Mouse (Mus musculus) layer of hippocampus, adult 8-10 months (tissue): ENCODE data around the gene Snx27. TPM values are rescaled to one million over a fixed set of nuclear protein-coding genes. Genes with fewer than 3 reads are reported as not detected.

ENCODE experiments used
- DNase-seq, 2 experiments: peaks; one replicate each; pipeline ENCODE4 v3.0.0; 2022; ENCODE audit warnings: low spot score in 2 of 2
- total RNA-seq, 4 experiments: library from RNA; stranded (reverse); gene quantifications; 2 replicates each; pipeline ENCODE4 v1.2.4; 2022

The Snx27 gene
- total RNA-seq = 100 to 1,000 TPM in 2 of 4 experiments, 10 to 100 TPM in 2; 93.8 to 123 (median 108) TPM

DNA sequence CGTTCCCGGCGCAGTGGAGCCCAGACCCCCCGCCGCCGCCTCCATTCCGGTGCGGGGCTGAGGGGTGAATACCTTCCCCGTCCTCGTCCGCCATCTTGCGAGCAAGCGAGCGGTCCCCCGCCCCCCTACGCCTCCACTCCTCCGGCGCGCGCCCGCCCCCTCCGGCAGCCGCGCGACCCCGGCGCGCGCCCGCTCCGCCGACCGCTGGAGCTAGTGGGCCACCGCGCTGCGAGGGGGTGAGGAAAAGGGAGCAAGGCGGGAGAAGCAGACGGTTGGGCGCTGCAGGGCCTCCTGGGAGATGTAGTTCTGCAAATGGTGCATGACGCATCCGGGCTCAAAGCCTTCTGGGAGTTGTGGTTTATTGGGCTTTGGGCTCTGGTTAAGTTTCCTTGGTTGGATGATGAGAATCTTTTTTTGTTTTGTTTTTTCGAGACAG lies at the start of gene Snx27:
Snx27 (minus strand) TSS at position 261 of the 436 bp plus-strand sequence.
- DNase-seq = peak; percentile 89 to 92

GRCm38 (mm10) chr3:94629876-94630275 lies 47.4 kb upstream of the Snx27 start:
- no peak for DNase-seq

- DNase-seq = no peak
Measured at GRCm38 (mm10) chr3:94628712-94629111, 46.2 kb upstream of the Snx27 start.

- DNase-seq = no peak
Measured at GRCm38 (mm10) chr3:94624281-94624680, 41.8 kb upstream of the Snx27 start.

- no peak for DNase-seq
Measured at GRCm38 (mm10) chr3:94622550-94622949, 40.0 kb upstream of the Snx27 start.

DNA sequence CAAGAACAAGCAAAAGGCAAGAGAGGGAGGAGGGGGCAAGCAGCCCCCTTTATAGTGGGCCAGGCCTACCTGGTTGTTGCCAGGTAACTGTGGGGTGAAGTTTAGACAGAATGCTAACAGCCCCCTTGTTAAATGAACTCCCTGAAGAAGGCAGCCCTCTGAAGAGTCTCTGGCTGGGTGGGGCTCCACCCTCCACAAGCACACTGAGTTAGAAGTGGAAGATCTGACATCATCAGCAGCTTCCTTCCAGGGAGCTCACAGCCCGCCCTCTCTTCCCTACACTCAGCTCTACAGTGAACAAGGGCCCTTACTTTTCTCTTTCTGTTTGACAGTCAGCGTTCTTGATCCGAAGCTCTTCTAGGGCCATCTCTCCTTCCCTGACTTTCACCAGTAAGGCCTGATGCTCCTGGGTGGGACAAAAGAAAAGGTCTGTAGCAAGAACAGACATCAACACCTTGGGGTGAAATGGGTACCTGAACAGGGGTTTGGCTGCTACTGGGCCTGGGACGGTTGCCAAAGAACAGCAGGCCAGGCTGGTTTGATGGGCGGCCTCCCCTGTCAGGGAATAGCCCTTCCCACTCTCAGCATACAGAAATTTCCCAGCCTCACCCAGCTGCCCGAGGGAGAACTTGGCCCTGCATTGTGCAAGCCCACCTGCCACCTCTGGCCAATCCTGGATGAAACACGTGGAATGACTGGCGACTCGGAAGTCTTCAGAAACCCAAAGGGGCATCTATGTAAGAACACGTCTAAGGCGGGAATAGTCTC lies 39.4 kb upstream of the Snx27 start:
- no peak for DNase-seq

- peak in 1 of 2 experiments; percentile 26 for DNase-seq
Measured at GRCm38 (mm10) chr3:94616717-94617116, 34.2 kb upstream of the Snx27 start.

DNA sequence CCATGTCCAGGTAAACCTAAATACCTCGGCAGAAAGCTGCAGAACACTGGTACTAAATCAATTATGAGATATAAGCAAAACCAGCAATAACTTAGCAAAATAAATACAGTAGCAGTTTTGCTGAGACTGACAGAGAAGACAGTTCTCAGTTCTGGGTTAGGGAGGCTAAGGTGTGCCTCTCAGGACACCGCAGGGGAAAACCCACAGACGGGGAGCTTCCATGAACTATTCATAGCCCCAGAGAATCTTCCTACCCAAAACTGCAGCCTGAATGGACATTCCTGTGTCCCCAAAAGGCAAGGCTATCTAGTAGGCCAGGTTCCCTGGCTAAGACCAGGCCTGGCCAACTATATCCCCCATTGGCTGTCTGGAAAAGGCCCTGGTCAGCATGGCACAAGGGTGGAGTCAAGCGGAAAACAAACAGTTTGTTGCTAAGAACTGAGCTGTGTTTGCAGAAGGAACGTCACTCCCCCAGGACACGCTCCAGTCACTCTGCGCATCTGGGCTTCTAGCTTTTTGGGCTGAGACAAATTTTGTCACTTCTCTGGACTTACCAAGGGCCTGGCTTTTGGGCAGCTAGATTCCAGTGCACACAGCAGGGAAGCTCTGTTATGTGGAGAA lies 30.9 kb upstream of the Snx27 start:
- DNase-seq = no peak

- no peak for DNase-seq
Measured at GRCm38 (mm10) chr3:94612274-94612673, 29.8 kb upstream of the Snx27 start.

DNA sequence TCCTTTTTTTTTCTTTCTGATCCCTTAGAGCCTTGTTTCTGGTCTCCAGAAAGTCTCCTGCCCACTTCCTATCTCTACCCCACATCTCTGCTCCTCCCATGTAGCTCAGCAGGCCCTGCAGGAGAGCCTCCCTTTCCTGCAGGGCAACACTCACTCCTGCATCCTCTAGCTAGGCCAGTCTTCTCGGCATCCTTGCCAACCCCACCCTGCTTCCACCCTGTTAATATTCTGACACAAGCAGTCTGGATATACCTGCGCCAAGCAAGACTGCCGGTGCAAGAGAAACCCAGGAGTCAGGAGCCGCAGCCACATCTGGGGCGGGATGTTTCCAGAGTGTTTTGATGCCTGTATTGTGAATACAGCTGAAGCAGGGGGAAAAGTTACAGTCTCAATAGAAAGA lies 29.3 kb upstream of the Snx27 start:
- no peak for DNase-seq

DNA sequence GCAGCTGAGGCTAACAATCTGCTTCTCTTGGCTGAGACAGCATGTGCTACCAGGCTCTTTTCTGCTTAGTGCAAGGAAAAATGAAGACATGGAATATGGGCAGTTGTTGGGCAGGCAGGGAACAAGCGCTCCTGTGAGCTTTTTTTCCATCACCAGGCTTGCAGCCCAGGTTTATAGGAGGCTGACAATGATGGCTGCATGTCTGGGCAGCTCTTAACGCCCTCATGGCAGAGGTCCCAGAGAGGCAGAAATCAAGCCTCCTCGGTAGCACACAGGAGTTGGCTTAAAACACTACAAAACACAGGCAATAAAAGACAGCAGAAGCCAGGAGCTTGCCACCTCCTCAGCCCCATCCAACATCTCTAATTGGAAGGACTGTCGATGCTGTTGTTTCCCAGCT lies 28.8 kb upstream of the Snx27 start:
- peak; percentile 20 to 21 for DNase-seq

DNA sequence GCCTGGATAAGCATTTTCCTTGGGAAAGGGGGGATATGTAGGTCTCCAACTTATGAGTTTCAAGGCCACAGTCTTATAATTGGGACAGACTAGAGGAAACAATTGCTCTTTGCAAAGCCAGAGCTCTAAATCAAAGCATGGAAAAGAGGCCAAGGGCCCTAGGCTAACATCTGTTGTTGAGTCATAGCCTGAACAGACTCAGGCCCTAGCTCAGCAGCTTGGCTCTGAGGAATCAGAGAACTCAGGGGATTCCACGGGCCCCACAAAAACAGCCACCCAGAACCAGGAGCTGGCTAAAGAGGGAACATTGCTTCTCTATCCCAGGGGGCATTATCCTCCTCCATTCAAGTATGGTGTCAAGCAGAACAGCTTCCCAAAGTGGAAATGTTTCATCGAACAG lies 28.1 kb upstream of the Snx27 start:
- no peak for DNase-seq

- DNase-seq = no peak
Measured at GRCm38 (mm10) chr3:94609621-94610020, 27.1 kb upstream of the Snx27 start.

- DNase-seq = peak in 1 of 2 experiments; percentile 37
Measured at GRCm38 (mm10) chr3:94601959-94602358, 19.4 kb upstream of the Snx27 start.

DNA sequence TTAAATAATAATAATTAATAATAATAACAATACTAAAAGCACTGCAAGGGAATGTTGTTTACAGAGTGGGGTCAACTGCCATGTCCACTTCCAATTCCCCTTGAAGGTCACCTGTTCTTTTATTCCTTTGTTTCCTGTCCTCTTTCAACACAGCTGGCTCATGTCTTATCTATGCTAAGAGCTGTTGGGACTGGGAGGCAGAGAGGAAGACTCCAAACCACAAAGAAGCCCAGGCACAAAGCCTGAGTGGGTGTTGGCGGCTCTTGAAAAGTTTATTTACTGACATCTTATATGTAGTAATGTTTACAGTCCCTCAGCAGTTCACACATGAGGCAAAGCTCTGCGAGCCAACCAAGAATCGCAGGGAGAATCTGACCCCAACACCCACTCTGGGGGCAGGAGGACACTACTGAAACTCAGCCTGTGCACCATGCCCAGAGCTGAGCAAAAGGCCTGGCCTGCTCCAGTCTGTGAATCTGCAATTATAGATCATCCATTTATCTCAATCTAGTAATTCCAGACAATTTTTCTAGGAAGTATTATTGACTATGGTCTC lies 14.8 kb upstream of the Snx27 start:
- no peak for DNase-seq

- no peak for DNase-seq
Measured at GRCm38 (mm10) chr3:94595871-94596287, 13.4 kb upstream of the Snx27 start.

DNA sequence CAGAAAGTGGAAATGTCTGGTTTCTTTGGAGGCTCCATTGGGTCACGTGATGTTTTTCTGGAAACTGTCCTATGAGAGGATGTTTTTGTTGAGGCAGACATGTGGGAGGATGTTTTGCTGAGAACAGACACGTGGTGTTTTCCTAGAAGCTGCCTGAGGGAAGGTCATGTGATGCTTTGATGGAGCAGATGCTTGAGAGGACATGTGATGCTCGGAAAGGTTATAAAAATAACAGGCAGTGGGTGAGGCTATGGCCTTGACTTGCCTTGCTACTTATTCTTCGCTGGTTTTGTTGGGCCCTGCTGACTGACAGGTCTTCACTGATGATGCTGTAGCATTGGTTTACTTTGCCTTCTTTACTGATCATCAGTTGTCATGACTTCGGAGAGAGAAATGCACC lies 8.6 kb upstream of the Snx27 start:
- DNase-seq = no peak

GRCm38 (mm10) chr3:94587962-94588361 lies 5.4 kb upstream of the Snx27 start:
- no peak for DNase-seq

DNA sequence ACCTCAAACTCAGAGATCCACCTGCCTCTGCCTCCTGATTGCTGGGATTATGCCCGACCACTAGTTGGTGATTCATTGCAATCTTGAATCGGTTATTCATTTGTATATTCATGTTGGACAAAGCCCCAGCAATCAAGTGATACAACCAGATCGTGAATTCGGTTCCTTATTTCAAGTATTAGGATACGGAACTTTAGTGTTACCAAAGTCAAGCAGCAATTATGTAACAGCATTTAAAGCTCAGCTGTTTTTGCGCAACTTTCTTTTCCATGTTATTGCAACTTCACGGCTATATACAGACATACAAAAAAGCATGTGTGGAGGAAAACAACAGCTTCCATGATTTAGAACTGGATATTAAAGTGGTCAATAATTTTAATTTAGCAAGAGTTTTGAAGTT lies 428 bp upstream of the Snx27 start:
- DNase-seq = no peak

DNA sequence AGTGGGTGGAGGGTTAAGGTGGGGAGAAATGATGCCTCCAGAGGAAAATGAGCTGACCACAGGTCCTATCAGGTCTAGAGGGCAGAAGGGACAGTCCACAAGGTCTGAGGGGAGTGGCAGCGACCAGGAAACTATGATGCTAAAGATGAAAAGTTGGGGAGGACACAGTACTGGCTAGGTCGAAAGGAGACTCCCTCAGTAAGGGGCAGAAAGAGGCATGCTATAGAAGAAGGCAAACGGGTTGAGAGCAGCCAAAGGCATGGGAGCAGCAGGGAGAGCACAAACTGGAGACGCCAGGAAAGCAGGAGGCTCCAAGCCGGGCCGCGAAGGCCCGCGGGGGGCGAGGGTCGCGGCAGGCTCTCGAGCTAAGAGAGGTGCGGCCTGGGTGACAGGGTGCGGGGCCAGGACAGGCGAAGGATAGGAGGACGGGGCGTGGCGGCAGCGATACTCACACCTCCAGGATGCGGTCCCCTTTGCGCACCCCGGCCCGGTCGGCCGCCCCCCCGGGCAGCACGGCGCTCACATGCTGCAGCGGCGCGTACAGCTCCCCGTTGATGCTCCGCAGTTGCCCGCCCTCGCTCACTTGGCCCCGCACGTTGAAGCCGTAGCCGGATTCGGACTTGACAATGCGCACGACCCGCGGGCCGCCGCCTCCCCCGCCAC lies 592 bp downstream of the Snx27 start:
- no peak for DNase-seq

DNA sequence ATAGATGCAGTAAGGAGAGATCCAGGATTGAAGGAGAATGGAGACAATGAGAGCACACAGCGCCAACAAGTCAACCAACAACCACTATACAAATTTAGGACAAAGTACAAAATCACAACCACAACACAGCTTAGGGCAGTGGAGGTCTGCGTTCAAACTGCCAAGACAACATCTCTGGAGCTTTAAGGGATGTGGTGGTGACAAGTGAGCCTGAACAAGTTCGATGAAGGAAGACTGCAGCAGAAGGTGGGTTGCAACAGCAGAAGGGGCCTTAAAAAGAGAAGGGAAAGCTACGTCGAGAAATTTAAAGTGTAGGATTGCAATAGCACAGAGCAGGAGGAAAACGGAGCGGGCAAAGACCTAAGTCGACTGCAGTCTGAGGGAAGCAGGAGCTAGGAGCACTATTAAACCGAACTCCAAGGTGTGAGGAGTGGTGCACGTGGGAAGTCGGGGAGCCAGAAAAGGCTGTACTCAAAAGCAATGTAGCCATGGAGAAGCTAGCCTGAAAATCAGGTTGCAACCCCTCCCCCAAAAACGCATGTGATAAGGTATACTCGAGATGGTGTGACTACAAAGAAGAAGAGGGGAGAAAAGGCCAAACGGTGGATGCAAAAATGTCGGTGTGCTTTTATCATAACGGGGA lies 1.3 kb downstream of the Snx27 start:
- DNase-seq = peak in 1 of 2 experiments; percentile 9

DNA sequence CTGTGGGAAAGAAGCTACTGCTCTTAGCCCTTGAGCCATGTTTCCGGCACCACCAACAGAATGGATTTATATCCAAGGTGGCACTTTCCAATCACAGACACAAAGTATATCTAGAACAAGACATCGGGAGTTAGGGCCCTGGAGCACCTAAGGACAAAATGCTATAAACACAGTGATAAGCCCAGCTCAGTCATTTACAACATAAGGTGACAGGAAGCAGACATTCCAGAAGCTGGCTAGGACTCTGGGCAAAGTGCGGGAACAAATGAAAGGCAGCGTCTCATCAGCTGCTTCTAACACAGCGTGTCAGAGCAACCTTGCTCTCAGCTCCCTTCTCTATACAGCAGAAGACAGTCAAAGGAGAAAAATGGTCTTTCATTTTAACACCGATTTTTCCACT lies 8.0 kb downstream of the Snx27 start:
- DNase-seq = no peak
